Mouse (Mus musculus) liver, embryonic 14.5 days (tissue): ENCODE data around the gene Vcl. TPM values are rescaled to one million over a fixed set of nuclear protein-coding genes. Genes with fewer than 3 reads are reported as not detected.
A peak's percentile ranks its signal among the peaks of the same experiment; 100 is the strongest.

Source experiments
- ATAC-seq: fragments of 200-750 bp; cut with Nextera tagmentation; 2 replicates; pipeline ENCODE4 v1.8.0; 2017; ENCODE audit warnings: moderate number of reproducible peaks, mild to moderate bottlenecking, moderate library complexity; ENCODE audit not compliant: insufficient read depth
- DNase-seq, 3 experiments: peaks; one replicate each; pipeline ENCODE4 v3.0.0-alpha.2; 2012 to 2013; ENCODE audit warnings: low read depth in 3 of 3, low spot score in 3 of 3
- H3K27ac ChIP-seq: fragments of 300-500 bp; sonication (generic); 2 replicates; pipeline ENCODE4 v1.5.1; 2014; ENCODE audit warnings: moderate library complexity, mild to moderate bottlenecking, control low read depth, inconsistent platforms
- H3K27me3 ChIP-seq: fragments of 300-500 bp; sonication (generic); 2 replicates; pipeline ENCODE4 v1.6.1; 2014; ENCODE audit warnings: mild to moderate bottlenecking, low read length, moderate library complexity; ENCODE audit not compliant: control insufficient read depth, insufficient read depth
- H3K36me3 ChIP-seq: fragments of 300-500 bp; sonication (generic); replicated peaks from 2 replicates; pipeline ENCODE4 v1.6.1; 2014; ENCODE audit warnings: low read depth; ENCODE audit not compliant: control insufficient read depth, insufficient read depth
- H3K4me1 ChIP-seq, 2 experiments: fragments of 200-500 bp in 1 of 2; fragments of 300-500 bp in 1 of 2; sonication (generic) in 1 of 2; replicated peaks; 2 replicates each; pipeline ENCODE4 v1.6.1; 2012 to 2014; ENCODE audit warnings: antibody characterized with exemption in 1 of 2, inconsistent platforms in 1 of 2, low read length in 1 of 2; ENCODE audit not compliant: control insufficient read depth in 2 of 2, insufficient read depth in 2 of 2
- H3K4me2 ChIP-seq: fragments of 300-500 bp; sonication (generic); 2 replicates; pipeline ENCODE4 v1.6.1; 2014; ENCODE audit warnings: low read depth, mild to moderate bottlenecking, control low read depth, moderate library complexity
- H3K4me3 ChIP-seq, 2 experiments: fragments of 200-500 bp in 1 of 2; fragments of 300-500 bp in 1 of 2; sonication (generic) in 1 of 2; 2 replicates each; pipeline ENCODE4 v1.5.1; 2012 to 2014; ENCODE audit warnings: low read depth in 2 of 2, low read length in 2 of 2, mild to moderate bottlenecking in 2 of 2, control low read depth in 1 of 2, inconsistent platforms in 1 of 2, moderate library complexity in 1 of 2; ENCODE audit not compliant: insufficient read depth in 1 of 2
- H3K9ac ChIP-seq: fragments of 300-500 bp; sonication (generic); replicated peaks from 2 replicates; pipeline ENCODE4 v1.6.1; 2014; ENCODE audit warnings: mild to moderate bottlenecking, control low read depth, moderate library complexity
- H3K9me3 ChIP-seq: fragments of 300-500 bp; sonication (generic); 2 replicates; pipeline ENCODE4 v1.6.1; 2016; ENCODE audit warnings: low read length, mixed read lengths; ENCODE audit not compliant: control insufficient read depth
- CTCF ChIP-seq: IDR thresholded peaks from 2 replicates; pipeline ENCODE4 v1.5.1; 2016; ENCODE audit warnings: antibody characterized with exemption, low read depth, control low read depth
- EP300 ChIP-seq: IDR thresholded peaks from 2 replicates; pipeline ENCODE4 v1.6.1; 2016; ENCODE audit warnings: antibody characterized with exemption, low read depth
- WGBS: fragments of 180-500 bp; shearing (Covaris S2); extraction: QIAGEN DNeasy Blood & Tissue Kit; methylation state at CpG from one replicate; pipeline ENCODE4 v1.1.7; 2014; ENCODE audit not compliant: insufficient replicate concordance; 5-methylcytosine and 5-hydroxymethylcytosine counted together
- polyA plus RNA-seq, 2 experiments: library from polyadenylated mRNA; depleted of rRNA in 1 of 2; stranded (reverse) in 1 of 2; unstranded in 1 of 2; fragments of >200 nt; fragmentation: Nextera tagmentation in 1 of 2; extraction: Ambion mirVana in 1 of 2; gene quantifications; 2 replicates each; pipeline versions ENCODE4 v1.2.1 to v1.2.3; 2012 to 2014

Gene Vcl
- polyA plus RNA-seq, 2 experiments, result 16.5 to 17.1 TPM

DNA sequence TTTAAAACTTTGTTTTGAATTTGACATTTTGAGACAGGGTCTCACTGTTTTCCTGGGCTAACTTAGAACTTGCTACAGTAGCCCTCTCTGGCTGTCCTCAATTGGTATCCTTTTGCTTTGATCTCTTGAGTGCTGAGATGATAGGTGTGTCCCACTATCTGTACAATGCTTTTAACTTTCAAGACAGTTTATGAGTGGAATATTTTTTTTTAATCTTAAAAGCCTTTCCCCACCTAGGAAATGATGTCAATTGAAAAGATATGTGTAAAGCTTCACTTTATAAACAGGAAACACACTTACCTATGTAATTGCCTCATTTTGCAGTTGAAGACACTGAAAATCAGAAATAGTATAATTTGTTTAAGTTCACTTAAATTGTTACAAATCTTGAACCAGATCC is 149.3 kb downstream of the Vcl start:
- peak overlapping the region; percentile 95 for H3K4me2 ChIP-seq
- no peaks in the 10 kb centered on the region for H3K27me3 ChIP-seq
- H3K4me1 ChIP-seq, result peaks cover 36 to 41% of the 10 kb centered on the region in 2 experiments
- TF ChIP-seq EP300 (no peak), CTCF (no peak)
- no peak for DNase-seq
- no peaks in the 10 kb centered on the region for H3K9me3 ChIP-seq
- H3K9ac ChIP-seq, result peak overlapping the region; percentile 15; the same call in 1 of the 2 replicates
- no peak for ATAC-seq
- no peak overlapping the region for H3K27ac ChIP-seq
- H3K36me3 ChIP-seq, result no peaks in the 10 kb centered on the region
- peak overlapping the region in 1 of 2 experiments; percentile 6; a peak in 1 of 4 replicates for H3K4me3 ChIP-seq

DNA sequence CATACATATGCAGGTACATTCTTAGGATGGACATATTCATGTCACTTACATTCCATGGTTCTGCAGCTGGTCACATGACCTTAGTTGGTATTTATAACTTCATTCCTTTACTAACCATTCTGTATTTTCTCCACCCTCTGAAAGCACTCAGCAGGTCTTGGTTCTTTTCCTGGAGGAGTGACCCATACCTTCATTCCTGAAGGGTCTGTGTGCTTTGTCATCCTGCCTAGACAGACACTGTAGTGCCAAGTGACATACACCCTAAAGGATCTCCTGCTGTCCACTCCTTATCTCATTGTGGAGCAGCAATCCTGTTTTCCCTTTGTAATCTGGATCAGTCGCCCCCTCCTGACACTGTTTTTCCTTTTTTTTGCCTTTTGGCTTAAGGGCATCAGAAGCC is 153.6 kb downstream of the Vcl start:
- Histone ChIP-seq H3K27me3 (no peaks in the 10 kb centered on the region), H3K9ac (no peak overlapping the region), H3K4me2 (no peak overlapping the region), H3K27ac (no peak overlapping the region), H3K4me1 (peaks cover 15 to 30% of the 10 kb centered on the region in 2 experiments), H3K9me3 (no peaks in the 10 kb centered on the region), H3K4me3 (no peak overlapping the region), H3K36me3 (no peaks in the 10 kb centered on the region)
- WGBS, result 55% methylated on average over 1 of the region's 1 CpGs
- no peak for DNase-seq
- no peak for TF ChIP-seq EP300
- no peak for TF ChIP-seq CTCF
- ATAC-seq, result no peak

Other genes with a start within 250 kb of the Vcl start
- gene Fut11, start 234.4 kb upstream of the Vcl start, polyA plus RNA-seq (2012; rRNA removed), result 2.8 and 3.3 TPM in 2 replicates
- 4.3 and 5.7 TPM in 2 replicates for gene Fut11, start 234.4 kb upstream of the Vcl start, polyA plus RNA-seq (2014; fragmentation: Nextera tagmentation; extraction: Ambion mirVana)
- 49.6 and 58.8 TPM in 2 replicates for gene Chchd1, start 226.4 kb upstream of the Vcl start, polyA plus RNA-seq (2012; rRNA removed)
- 127 and 138 TPM in 2 replicates for gene Chchd1, start 226.4 kb upstream of the Vcl start, polyA plus RNA-seq (2014; fragmentation: Nextera tagmentation; extraction: Ambion mirVana)
- gene Zswim8, start 221.8 kb upstream of the Vcl start, polyA plus RNA-seq (2012; rRNA removed), result 16.8 and 20.8 TPM in 2 replicates
- gene Zswim8, start 221.8 kb upstream of the Vcl start, polyA plus RNA-seq (2014; fragmentation: Nextera tagmentation; extraction: Ambion mirVana), result 3.1 and 4.0 TPM in 2 replicates
- gene Ndst2, start 194.8 kb upstream of the Vcl start, polyA plus RNA-seq (2012; rRNA removed), result 22.8 and 22.9 TPM in 2 replicates
- gene Ndst2, start 194.8 kb upstream of the Vcl start, polyA plus RNA-seq (2014; fragmentation: Nextera tagmentation; extraction: Ambion mirVana), result 13.2 and 15.9 TPM in 2 replicates
- gene Camk2g, start 135.3 kb upstream of the Vcl start, polyA plus RNA-seq (2012; rRNA removed), result 4.5 and 5.4 TPM in 2 replicates
- gene Camk2g, start 135.3 kb upstream of the Vcl start, polyA plus RNA-seq (2014; fragmentation: Nextera tagmentation; extraction: Ambion mirVana), result 3.9 and 7.2 TPM in 2 replicates
- 0.74 and 1.3 TPM in 2 replicates for gene Plau, start 92.7 kb upstream of the Vcl start, polyA plus RNA-seq (2012; rRNA removed)
- gene Plau, start 92.7 kb upstream of the Vcl start, polyA plus RNA-seq (2014; fragmentation: Nextera tagmentation; extraction: Ambion mirVana), result 0.43 and 0.57 TPM in 2 replicates
- 11.7 and 22.3 TPM in 2 replicates for gene Ap3m1, start 123.1 kb downstream of the Vcl start, polyA plus RNA-seq (2012; rRNA removed)
- gene Ap3m1, start 123.1 kb downstream of the Vcl start, polyA plus RNA-seq (2014; fragmentation: Nextera tagmentation; extraction: Ambion mirVana), result 40.4 and 41.4 TPM in 2 replicates
- gene Adk, start 123.2 kb downstream of the Vcl start, polyA plus RNA-seq (2012; rRNA removed), result 43.2 and 56.9 TPM in 2 replicates
- gene Adk, start 123.2 kb downstream of the Vcl start, polyA plus RNA-seq (2014; fragmentation: Nextera tagmentation; extraction: Ambion mirVana), result 172 and 180 TPM in 2 replicates